Mouse (Mus musculus) forebrain, embryonic 16.5 days (tissue): ENCODE measurements around the gene Spn. TPM values are rescaled to one million over a fixed set of nuclear protein-coding genes. Genes with fewer than 3 reads are reported as not detected.
"Not testable (repeated sequence)": the region's sequence is repeated elsewhere in the genome, so short reads cannot be mapped to it uniquely, and the experiment has no call there.

Experiments
- ATAC-seq: fragments of 200-750 bp; cut with Nextera tagmentation; 2 replicates; pipeline ENCODE4 v1.8.0; 2017; ENCODE audit warnings: mild to moderate bottlenecking, moderate library complexity
- H3K27ac ChIP-seq: fragments of 300-500 bp; sonication (generic); 2 replicates; pipeline ENCODE4 v1.5.1; 2014; ENCODE audit warnings: low read length, control low read depth
- H3K27me3 ChIP-seq: fragments of 300-500 bp; sonication (generic); replicated peaks from 2 replicates; pipeline ENCODE4 v1.6.1; 2014; ENCODE audit warnings: low read length; ENCODE audit not compliant: control insufficient read depth, insufficient read depth
- H3K36me3 ChIP-seq: fragments of 300-500 bp; sonication (generic); 2 replicates; pipeline ENCODE4 v1.6.1; 2014; ENCODE audit not compliant: control insufficient read depth, insufficient read depth
- H3K4me1 ChIP-seq: fragments of 300-500 bp; sonication (generic); replicated peaks from 2 replicates; pipeline ENCODE4 v1.6.1; 2014; ENCODE audit warnings: low read length; ENCODE audit not compliant: control insufficient read depth, insufficient read depth
- H3K4me2 ChIP-seq: fragments of 300-500 bp; sonication (generic); 2 replicates; pipeline ENCODE4 v1.6.1; 2014; ENCODE audit warnings: mild to moderate bottlenecking, low read length, control low read depth
- H3K4me3 ChIP-seq: fragments of 300-500 bp; sonication (generic); replicated peaks from 2 replicates; pipeline ENCODE4 v1.5.1; 2014; ENCODE audit warnings: mild to moderate bottlenecking, low read length, control low read depth
- H3K9ac ChIP-seq: fragments of 300-500 bp; sonication (generic); replicated peaks from 2 replicates; pipeline ENCODE4 v1.6.1; 2014; ENCODE audit warnings: low read depth, low read length, control low read depth
- H3K9me3 ChIP-seq: fragments of 300-500 bp; sonication (generic); 2 replicates; pipeline ENCODE4 v1.6.1; 2016; ENCODE audit warnings: low read length; ENCODE audit not compliant: control insufficient read depth
- WGBS: fragments of 180-500 bp; shearing (Covaris S2); extraction: QIAGEN DNeasy Blood & Tissue Kit; methylation state at CpG from one replicate; pipeline ENCODE4 v1.1.7; 2014; 5-methylcytosine and 5-hydroxymethylcytosine counted together
- polyA plus RNA-seq: library from polyadenylated mRNA; unstranded; fragments of >200 nt; fragmentation: Nextera tagmentation; extraction: Ambion mirVana; gene quantifications from 2 replicates; pipeline ENCODE4 v1.2.1, GENCODE M21; 2015

Gene Spn
- polyA plus RNA-seq, 1 experiment from 2014 or later = 0.09 TPM

GRCm38 (mm10) chr7:127088901-127089845 lies 48.5 kb downstream of the Spn start:
- no peaks in the 10 kb centered on the region for H3K9me3 ChIP-seq
- 0 out of 2 replicates have a peak, but pooled peaks cover 4% of the 10 kb centered on the region for H3K4me1 ChIP-seq
- WGBS = 22% methylated on average over 27 of the region's 27 CpGs
- no peaks in the 10 kb centered on the region for H3K27me3 ChIP-seq
- no peak overlapping the region for H3K27ac ChIP-seq
- ATAC-seq = no peak
- H3K4me3 ChIP-seq = no peak overlapping the region
- peak overlapping the region; percentile 15; the same call in 1 of the 2 replicates for H3K9ac ChIP-seq
- H3K4me2 ChIP-seq = peak overlapping the region; percentile 38
- no peaks in the 10 kb centered on the region for H3K36me3 ChIP-seq

GRCm38 (mm10) chr7:127088083-127088482 lies 49.5 kb downstream of the Spn start:
- Histone ChIP-seq H3K27ac (no peak overlapping the region), H3K9me3 (no peaks in the 10 kb centered on the region), H3K36me3 (no peaks in the 10 kb centered on the region), H3K4me1 (0 out of 2 replicates have a peak, but pooled peaks cover 4% of the 10 kb centered on the region), H3K4me3 (no peak overlapping the region), H3K9ac (no peak overlapping the region), H3K4me2 (no peak overlapping the region), H3K27me3 (no peaks in the 10 kb centered on the region)
- no peak for ATAC-seq
- 94% methylated on average over 3 of the region's 3 CpGs for WGBS

GRCm38 (mm10) chr7:127087278-127088010 lies 50.2 kb downstream of the Spn start, which contains the start of gene Zg16:
Zg16 (minus strand) TSS chr7:127087328.
- not testable (repeated sequence) for H3K27me3 ChIP-seq, H3K9me3 ChIP-seq, H3K4me2 ChIP-seq, H3K4me1 ChIP-seq, H3K4me3 ChIP-seq, H3K27ac ChIP-seq, ATAC-seq, H3K36me3 ChIP-seq, H3K9ac ChIP-seq
- WGBS = 84% methylated on average over 6 of the region's 6 CpGs

- H3K27me3 ChIP-seq, H3K9ac ChIP-seq, H3K4me1 ChIP-seq, ATAC-seq, H3K36me3 ChIP-seq, H3K4me3 ChIP-seq, H3K27ac ChIP-seq, H3K4me2 ChIP-seq, H3K9me3 ChIP-seq: not testable (repeated sequence)
- WGBS = 89% methylated on average over 6 of the region's 6 CpGs
Measured at GRCm38 (mm10) chr7:127085751-127086150, 51.9 kb downstream of the Spn start.

- H3K27ac ChIP-seq = no peak overlapping the region
- 86% methylated on average over 2 of the region's 2 CpGs for WGBS
- no peaks in the 10 kb centered on the region for H3K9me3 ChIP-seq
- H3K9ac ChIP-seq = no peak overlapping the region
- H3K4me3 ChIP-seq = no peak overlapping the region
- no peak overlapping the region for H3K4me2 ChIP-seq
- no peaks in the 10 kb centered on the region for H3K36me3 ChIP-seq
- H3K27me3 ChIP-seq = no peaks in the 10 kb centered on the region
- 0 out of 2 replicates have a peak, but pooled peaks cover 4% of the 10 kb centered on the region for H3K4me1 ChIP-seq
- ATAC-seq = no peak
Measured at GRCm38 (mm10) chr7:127084794-127085193, 52.8 kb downstream of the Spn start.

GRCm38 (mm10) chr7:127083689-127084088 lies 53.9 kb downstream of the Spn start:
- Histone ChIP-seq H3K27me3 (no peaks in the 10 kb centered on the region), H3K27ac (no peak overlapping the region), H3K4me2 (no peak overlapping the region), H3K9me3 (no peaks in the 10 kb centered on the region), H3K4me1 (no peaks in the 10 kb centered on the region), H3K9ac (no peak overlapping the region), H3K36me3 (no peaks in the 10 kb centered on the region), H3K4me3 (no peak overlapping the region)
- no peak for ATAC-seq
- WGBS = 92% methylated on average over 4 of the region's 4 CpGs

GRCm38 (mm10) chr7:127082995-127083394 lies 54.6 kb downstream of the Spn start:
- no peak overlapping the region for H3K27ac ChIP-seq
- H3K4me3 ChIP-seq = no peak overlapping the region
- H3K4me2 ChIP-seq = no peak overlapping the region
- no peaks in the 10 kb centered on the region for H3K36me3 ChIP-seq
- no peak for ATAC-seq
- H3K9me3 ChIP-seq = no peaks in the 10 kb centered on the region
- H3K27me3 ChIP-seq = no peaks in the 10 kb centered on the region
- 72% methylated on average over 2 of the region's 2 CpGs for WGBS
- no peak overlapping the region for H3K9ac ChIP-seq
- no peaks in the 10 kb centered on the region for H3K4me1 ChIP-seq

- no peak overlapping the region for H3K4me3 ChIP-seq
- no peak overlapping the region for H3K27ac ChIP-seq
- H3K9me3 ChIP-seq = no peaks in the 10 kb centered on the region
- H3K4me2 ChIP-seq = no peak overlapping the region
- H3K9ac ChIP-seq = no peak overlapping the region
- H3K36me3 ChIP-seq = no peaks in the 10 kb centered on the region
- no peaks in the 10 kb centered on the region for H3K4me1 ChIP-seq
- WGBS = 83% methylated on average over 8 of the region's 8 CpGs
- no peak for ATAC-seq
- no peaks in the 10 kb centered on the region for H3K27me3 ChIP-seq
Measured at GRCm38 (mm10) chr7:127082271-127082670, 55.4 kb downstream of the Spn start.
